Mouse (Mus musculus): ENCODE results near the gene Slc19a2. TPM values are rescaled to one million over a fixed set of nuclear protein-coding genes. Genes with fewer than 3 reads are reported as not detected.

Gene Slc19a2
- polyA plus RNA-seq, 1 experiment, result 8.3 TPM

- TF ChIP-seq POLR2A (IDR thresholded peaks at IDR 0.05; ENCODE audit: borderline replicate concordance, extremely low read depth, insufficient read depth, insufficient read length, poor library complexity, severe bottlenecking) (no peak), CTCF (IDR thresholded peaks at IDR 0.05; ENCODE audit: borderline replicate concordance, extremely low read depth, insufficient read depth, insufficient read length) (no peak)
- DNase-seq (ENCODE audit: low read depth), result no peak
Observed at GRCm38 (mm10) chr1:164260171-164261028, 11.6 kb downstream of the Slc19a2 start.

GRCm38 (mm10) chr1:164261553-164261952 lies 12.7 kb downstream of the Slc19a2 start:
- DNase-seq (ENCODE audit: low read depth), result peak; percentile 11
- TF ChIP-seq CTCF (IDR thresholded peaks at IDR 0.05; ENCODE audit: borderline replicate concordance, extremely low read depth, insufficient read depth, insufficient read length) (no peak), POLR2A (IDR thresholded peaks at IDR 0.05; ENCODE audit: borderline replicate concordance, extremely low read depth, insufficient read depth, insufficient read length, poor library complexity, severe bottlenecking) (no peak)

GRCm38 (mm10) chr1:164270941-164271340 lies 22.1 kb downstream of the Slc19a2 start:
- TF ChIP-seq CTCF (IDR thresholded peaks at IDR 0.05; ENCODE audit: borderline replicate concordance, extremely low read depth, insufficient read depth, insufficient read length), result no peak
- TF ChIP-seq POLR2A (IDR thresholded peaks at IDR 0.05; ENCODE audit: borderline replicate concordance, extremely low read depth, insufficient read depth, insufficient read length, poor library complexity, severe bottlenecking), result no peak
- no peak for DNase-seq (ENCODE audit: low read depth)

GRCm38 (mm10) chr1:164273659-164274058 lies 24.8 kb downstream of the Slc19a2 start:
- DNase-seq (ENCODE audit: low read depth), result peak; percentile 19
- TF ChIP-seq POLR2A (IDR thresholded peaks at IDR 0.05; ENCODE audit: borderline replicate concordance, extremely low read depth, insufficient read depth, insufficient read length, poor library complexity, severe bottlenecking) (no peak), CTCF (IDR thresholded peaks at IDR 0.05; ENCODE audit: borderline replicate concordance, extremely low read depth, insufficient read depth, insufficient read length) (no peak)

GRCm38 (mm10) chr1:164275455-164275954 lies 26.7 kb downstream of the Slc19a2 start, which contains the start of gene Ccdc181:
Ccdc181 (plus strand) TSS chr1:164275585.
- peak; percentile 98 for DNase-seq (ENCODE audit: low read depth)
- TF ChIP-seq CTCF (IDR thresholded peaks at IDR 0.05; ENCODE audit: borderline replicate concordance, extremely low read depth, insufficient read depth, insufficient read length) (no peak), POLR2A (IDR thresholded peaks at IDR 0.05; ENCODE audit: borderline replicate concordance, extremely low read depth, insufficient read depth, insufficient read length, poor library complexity, severe bottlenecking) (peak; percentile 33; the same call in 1 of the 2 replicates)

GRCm38 (mm10) chr1:164276552-164276951 lies 27.7 kb downstream of the Slc19a2 start:
- no peak for DNase-seq (ENCODE audit: low read depth)
- TF ChIP-seq CTCF (IDR thresholded peaks at IDR 0.05; ENCODE audit: borderline replicate concordance, extremely low read depth, insufficient read depth, insufficient read length) (no peak), POLR2A (IDR thresholded peaks at IDR 0.05; ENCODE audit: borderline replicate concordance, extremely low read depth, insufficient read depth, insufficient read length, poor library complexity, severe bottlenecking) (no peak)

- no peak for DNase-seq (ENCODE audit: low read depth)
- no peak for TF ChIP-seq POLR2A (IDR thresholded peaks at IDR 0.05; ENCODE audit: borderline replicate concordance, extremely low read depth, insufficient read depth, insufficient read length, poor library complexity, severe bottlenecking)
- no peak for TF ChIP-seq CTCF (IDR thresholded peaks at IDR 0.05; ENCODE audit: borderline replicate concordance, extremely low read depth, insufficient read depth, insufficient read length)
Observed at GRCm38 (mm10) chr1:164279332-164279731, 30.5 kb downstream of the Slc19a2 start.

- no peak for DNase-seq (ENCODE audit: low read depth)
- TF ChIP-seq POLR2A (IDR thresholded peaks at IDR 0.05; ENCODE audit: borderline replicate concordance, extremely low read depth, insufficient read depth, insufficient read length, poor library complexity, severe bottlenecking) (no peak), CTCF (IDR thresholded peaks at IDR 0.05; ENCODE audit: borderline replicate concordance, extremely low read depth, insufficient read depth, insufficient read length) (no peak)
Observed at GRCm38 (mm10) chr1:164284007-164284406, 35.2 kb downstream of the Slc19a2 start.

- TF ChIP-seq CTCF (IDR thresholded peaks at IDR 0.05; ENCODE audit: borderline replicate concordance, extremely low read depth, insufficient read depth, insufficient read length) (no peak), POLR2A (IDR thresholded peaks at IDR 0.05; ENCODE audit: borderline replicate concordance, extremely low read depth, insufficient read depth, insufficient read length, poor library complexity, severe bottlenecking) (no peak)
- DNase-seq (ENCODE audit: low read depth), result peak; percentile 35
Observed at GRCm38 (mm10) chr1:164287406-164287805, 38.6 kb downstream of the Slc19a2 start.

GRCm38 (mm10) chr1:164292040-164292439 lies 43.2 kb downstream of the Slc19a2 start:
- TF ChIP-seq CTCF (IDR thresholded peaks at IDR 0.05; ENCODE audit: borderline replicate concordance, extremely low read depth, insufficient read depth, insufficient read length) (no peak), POLR2A (IDR thresholded peaks at IDR 0.05; ENCODE audit: borderline replicate concordance, extremely low read depth, insufficient read depth, insufficient read length, poor library complexity, severe bottlenecking) (no peak)
- DNase-seq (ENCODE audit: low read depth), result no peak

GRCm38 (mm10) chr1:164294071-164294470 lies 45.2 kb downstream of the Slc19a2 start:
- no peak for DNase-seq (ENCODE audit: low read depth)
- no peak for TF ChIP-seq CTCF (IDR thresholded peaks at IDR 0.05; ENCODE audit: borderline replicate concordance, extremely low read depth, insufficient read depth, insufficient read length)
- no peak for TF ChIP-seq POLR2A (IDR thresholded peaks at IDR 0.05; ENCODE audit: borderline replicate concordance, extremely low read depth, insufficient read depth, insufficient read length, poor library complexity, severe bottlenecking)
